Mouse (Mus musculus) monocyte, adult 5-6 weeks (primary cell): ENCODE results near the gene Sass6. TPM values are rescaled to one million over a fixed set of nuclear protein-coding genes. Genes with fewer than 3 reads are reported as not detected.
"Not testable (repeated sequence)": the region's sequence is repeated elsewhere in the genome, so short reads cannot be mapped to it uniquely, and the experiment has no call there.

ENCODE experiments used
- ATAC-seq: fragments of 153-309, 156-312 bp; replicated peaks from 2 replicates; pipeline ENCODE4 v1.8.0; 2017; ENCODE audit warnings: mild to moderate bottlenecking; ENCODE audit not compliant: low TSS enrichment, insufficient number of reproducible peaks, severe bottlenecking, poor library complexity, low FRiP score
- total RNA-seq: library from RNA; stranded (forward); fragments of 200-1000, 200-491, 200-594 nt; gene quantifications from 3 replicates; pipeline ENCODE4 v1.2.3, GENCODE M21; 2017

Gene Sass6
- total RNA-seq, 1 experiment from 2014 or later = 15.1 TPM

GRCm38 (mm10) chr3:116656184-116656965 is 61.6 kb downstream of the Sass6 start:
- ATAC-seq = no peak

GRCm38 (mm10) chr3:116658928-116659565 is 64.3 kb downstream of the Sass6 start:
- ATAC-seq = no peak

DNA sequence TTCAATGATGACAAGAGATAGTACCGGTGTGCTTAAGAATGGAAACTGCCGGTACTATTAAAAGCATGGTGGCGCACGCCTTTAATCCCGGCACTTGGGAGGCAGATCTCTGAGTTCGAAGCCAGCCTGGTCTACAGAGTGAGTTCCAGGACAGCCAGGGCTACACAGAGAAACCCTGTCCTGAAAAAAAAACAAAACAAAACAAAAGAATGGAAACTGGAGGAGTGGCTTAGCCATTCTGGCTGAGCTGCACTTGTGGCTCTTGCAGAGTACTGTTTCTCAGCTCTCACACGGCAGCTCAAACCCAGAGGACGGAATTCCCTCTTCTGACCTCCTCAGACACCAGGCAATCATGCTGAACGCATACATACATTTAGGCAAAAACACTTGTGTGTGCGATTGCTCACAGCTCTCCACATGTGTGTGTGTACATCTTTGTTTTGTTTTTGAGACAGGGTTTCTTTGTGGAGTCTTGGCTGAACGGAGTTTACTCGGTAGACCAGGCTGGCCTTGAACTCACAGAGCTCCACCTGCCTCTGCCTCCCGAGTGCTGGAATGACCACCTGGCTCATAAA is 65.2 kb downstream of the Sass6 start:
- no peak for ATAC-seq

GRCm38 (mm10) chr3:116661288-116661869 is 66.6 kb downstream of the Sass6 start:
- ATAC-seq = no peak

DNA sequence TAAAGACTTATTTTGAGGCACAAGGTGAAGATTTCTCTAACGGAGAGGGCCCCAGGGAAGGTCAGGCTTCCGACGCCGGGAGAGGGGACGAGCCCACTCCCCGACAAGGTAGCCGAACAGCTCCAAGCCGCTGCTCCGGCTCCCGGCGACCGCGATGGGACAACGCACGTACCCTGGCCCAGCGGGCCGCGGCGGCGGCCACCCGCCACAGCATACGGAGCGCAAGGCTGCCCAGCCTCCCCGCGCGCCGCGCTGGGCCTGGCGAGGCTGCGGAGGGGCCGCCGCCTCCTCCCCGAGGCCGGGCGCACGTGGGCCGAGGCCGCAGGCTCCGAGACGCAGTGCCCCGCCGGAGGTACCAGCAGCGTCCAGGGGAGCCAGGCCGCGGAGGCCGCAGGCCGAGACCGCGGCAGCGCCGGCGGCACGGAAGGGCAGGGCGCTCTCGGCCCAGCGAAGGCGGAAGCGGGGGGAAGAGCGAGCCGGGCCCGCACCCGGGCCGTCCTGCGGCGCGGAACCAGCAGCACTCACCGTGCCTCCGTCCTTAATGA is 67.2 kb downstream of the Sass6 start:
- peak; percentile 30; the same call in 1 of the 2 replicates for ATAC-seq

- peak; percentile 92 for ATAC-seq
These were observed 67.7 kb downstream of the Sass6 start, which contains the start of gene Mfsd14a for GRCm38 (mm10) chr3:116662463-116662863. Gene Mfsd14a (minus strand): TSS chr3:116662677.

GRCm38 (mm10) chr3:116664281-116664680 is 69.5 kb downstream of the Sass6 start:
- not testable (repeated sequence) for ATAC-seq

Other genes starting within 250 kb of the Sass6 start
- 27.2 to 31.3 TPM (median 28.2 TPM) in 3 replicates for gene Cdc14a, start 170.9 kb upstream of the Sass6 start, total RNA-seq
- 18.9 to 23.4 TPM (median 19.3 TPM) in 3 replicates for gene Rtca, start 86.8 kb upstream of the Sass6 start, total RNA-seq
- gene Dbt, start 81.9 kb upstream of the Sass6 start, total RNA-seq = 6.5 to 16.9 TPM (median 8.7 TPM) in 3 replicates
- gene Lrrc39, start 32.0 kb upstream of the Sass6 start, total RNA-seq = 1.6 TPM in 1 of 3 replicates, not detected in the others
- gene Trmt13, start 19.6 kb downstream of the Sass6 start, total RNA-seq = 56.2 to 58.5 TPM (median 58.1 TPM) in 3 replicates
- 99.6 to 106 TPM (median 102 TPM) in 3 replicates for gene Mfsd14a, start 67.7 kb downstream of the Sass6 start, total RNA-seq
- gene Gm43191, start 86.3 kb downstream of the Sass6 start, total RNA-seq = not detected in 3 replicates
- gene Slc35a3, start 117.8 kb downstream of the Sass6 start, total RNA-seq = 59.2 to 79.8 TPM (median 73.4 TPM) in 3 replicates
- gene Agl, start 213.2 kb downstream of the Sass6 start, total RNA-seq = 8.1 to 17.3 TPM (median 14.7 TPM) in 3 replicates